Mouse (Mus musculus): ENCODE data around the gene Trpc7. TPM values are rescaled to one million over a fixed set of nuclear protein-coding genes. Genes with fewer than 3 reads are reported as not detected.

The Trpc7 gene
- not detected for total RNA-seq (2021)

DNA sequence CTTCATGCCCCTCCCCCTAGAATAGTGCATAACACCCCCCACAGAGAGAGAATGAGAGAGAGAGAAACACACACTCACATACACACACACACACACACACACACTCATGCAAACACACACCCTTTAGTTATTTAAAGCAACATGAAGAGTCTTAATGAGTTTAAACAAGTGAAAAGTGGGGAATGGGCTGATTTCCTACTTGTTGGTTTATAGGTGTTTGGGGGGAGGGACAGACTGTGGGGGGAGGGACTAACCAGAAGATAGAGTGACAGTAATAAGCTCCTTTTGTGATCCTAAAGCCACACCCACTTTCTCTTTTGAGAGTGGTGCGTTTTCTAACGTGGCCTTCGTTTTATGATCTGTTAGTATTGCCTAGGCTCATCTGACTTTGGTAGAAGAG is at the start of gene Trpc7:
TSS of gene Trpc7 (minus strand) at position 101 of the 400 bp plus-strand sequence.
- DNase-seq (ENCODE audit: low spot score): no peak
- intact Hi-C loops (cut with DNase I): no loop called here

DNA sequence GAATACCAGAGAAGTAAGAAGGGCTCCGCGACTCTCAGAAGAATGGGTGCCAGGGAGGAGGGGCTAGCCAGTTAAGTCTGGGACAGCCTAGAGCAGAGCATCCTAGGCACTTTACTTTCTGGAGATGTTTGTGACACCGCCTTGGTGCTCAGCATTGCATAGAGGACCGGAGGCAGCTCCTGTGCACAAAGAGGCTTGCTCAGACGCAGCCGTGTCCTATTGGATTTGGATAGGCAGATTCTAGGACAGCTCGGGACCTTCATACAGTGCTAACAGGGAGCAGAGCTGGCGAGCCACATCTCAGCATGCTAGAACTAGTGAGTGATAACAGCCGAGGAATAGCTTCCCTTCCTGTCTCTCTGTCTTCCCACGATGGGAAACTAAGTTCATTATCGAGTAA is 43.5 kb upstream of the Trpc7 start:
- intact Hi-C loops (cut with DNase I): no loop called here

DNA sequence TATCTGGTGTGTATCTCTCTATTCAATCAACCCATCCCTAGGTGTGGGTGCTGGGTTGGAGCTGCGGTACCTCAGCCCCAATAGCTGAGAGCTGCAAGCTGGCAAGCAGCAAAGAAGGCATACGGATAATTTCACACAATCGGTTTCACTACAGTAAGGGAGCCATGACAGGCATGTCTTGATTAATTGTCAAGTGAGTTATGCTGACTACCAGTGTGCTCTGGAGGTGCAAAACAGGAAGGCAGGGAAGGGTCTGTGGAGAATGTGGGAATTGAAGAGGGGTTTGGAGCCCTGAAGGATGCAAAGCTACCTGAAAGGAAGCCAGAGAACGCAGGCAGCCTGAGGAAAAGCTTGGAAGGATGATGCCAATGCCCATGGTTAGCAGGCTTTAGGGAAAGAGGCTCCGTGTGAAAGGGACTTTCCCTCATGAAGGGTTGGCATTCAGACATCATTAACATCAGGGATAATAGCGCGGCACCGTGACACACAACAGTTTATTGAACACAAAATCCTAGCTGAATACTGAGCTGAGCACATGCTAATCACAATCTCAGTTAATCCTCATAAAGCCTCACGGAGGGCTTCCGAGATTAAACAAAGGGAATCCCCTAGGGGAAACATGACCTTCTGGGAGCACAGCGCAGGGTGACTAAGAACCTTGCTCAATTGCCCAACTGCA is 38.2 kb upstream of the Trpc7 start:
- intact Hi-C loops (cut with DNase I): loop anchor here (5.0 kb wide), 1 partner anchor 127 kb away; no protein-coding TSS in a partner anchor
- no peak for DNase-seq (ENCODE audit: low spot score)

More for the DNA sequence above, 43.5 kb upstream of the Trpc7 start:
- DNase-seq (ENCODE audit: low spot score): no peak

DNA sequence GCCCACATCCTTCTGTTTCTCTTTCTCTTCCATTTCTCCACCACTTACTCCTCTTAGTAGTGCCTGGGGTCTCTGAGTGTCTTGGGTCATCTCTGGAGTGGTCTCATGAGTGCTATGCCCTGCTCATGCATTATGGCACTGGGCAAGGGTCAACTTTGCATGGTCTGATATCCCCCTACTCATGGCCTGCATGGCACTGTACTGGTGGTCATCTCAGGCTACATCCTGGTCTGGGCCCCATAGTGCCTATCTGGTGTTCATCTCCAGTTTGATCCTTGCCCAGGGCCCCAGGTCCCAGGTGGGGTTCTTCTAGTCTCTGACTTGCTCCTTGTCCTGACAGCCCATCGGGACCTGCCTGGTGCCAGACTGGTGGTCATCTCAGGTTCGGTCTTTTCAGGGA is 34.6 kb upstream of the Trpc7 start:
- DNase-seq (ENCODE audit: low spot score): no peak
- intact Hi-C loops (cut with DNase I): loop anchor here (5.0 kb wide), 1 partner anchor 123 kb away; no protein-coding TSS in a partner anchor

DNA sequence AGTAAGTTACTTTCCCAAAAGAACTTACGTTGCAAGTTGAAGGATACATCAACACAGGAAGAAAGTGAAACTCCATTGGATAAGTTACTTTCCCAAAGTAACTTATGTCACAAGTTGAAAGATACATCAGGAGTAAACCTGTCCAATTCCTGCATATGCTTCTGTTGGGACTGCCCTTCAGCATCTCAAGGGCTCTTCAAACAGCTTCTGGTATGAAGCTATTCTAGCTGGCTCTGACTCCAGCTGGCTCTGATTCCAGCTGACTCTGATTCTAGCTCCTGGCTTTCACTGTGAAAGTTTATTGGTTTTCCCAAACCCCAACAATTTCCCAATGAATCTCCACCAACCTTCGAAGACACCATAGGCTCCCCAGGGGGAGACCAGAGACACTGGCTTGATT is 27.2 kb upstream of the Trpc7 start:
- intact Hi-C loops (cut with DNase I): no loop called here
- DNase-seq (ENCODE audit: low spot score): no peak

DNA sequence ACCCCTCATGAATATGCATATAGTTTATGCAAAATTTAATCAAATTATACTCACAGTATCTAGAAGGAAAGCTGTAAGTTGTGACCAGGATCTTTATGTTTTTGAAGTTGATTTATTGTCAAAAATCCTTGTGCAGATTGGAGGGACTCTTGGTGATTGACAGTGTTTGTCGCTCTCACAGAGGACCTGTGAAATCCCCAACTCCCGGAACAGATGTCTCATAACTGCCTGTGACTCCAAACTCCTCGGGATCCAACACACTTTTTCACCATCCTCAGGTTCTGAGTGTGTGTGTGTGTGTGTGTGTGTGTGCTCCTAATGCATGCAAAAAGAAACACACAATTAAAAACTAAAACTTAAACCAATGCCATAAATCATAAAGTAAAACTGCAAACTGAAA is 25.5 kb upstream of the Trpc7 start:
- DNase-seq (ENCODE audit: low spot score): no peak
- intact Hi-C loops (cut with DNase I): no loop called here

DNA sequence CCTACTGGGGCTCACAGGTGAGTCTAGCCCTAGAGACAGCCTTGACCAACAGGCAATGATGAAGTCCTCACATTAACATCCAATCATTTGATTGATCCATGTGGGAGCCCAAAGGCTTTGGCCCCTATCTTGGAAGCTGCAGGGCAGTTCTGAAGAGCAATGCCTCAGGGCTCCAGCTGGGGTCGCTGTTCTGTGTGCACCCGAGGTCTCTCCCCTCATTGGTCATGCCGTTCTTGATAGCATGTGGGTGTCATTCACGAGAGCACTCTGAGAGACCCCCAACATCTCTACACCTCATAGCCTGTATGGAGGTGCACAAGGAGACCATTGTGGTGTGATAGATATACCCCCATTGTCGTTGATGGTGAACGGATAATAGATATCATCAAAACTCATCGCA is 18.9 kb upstream of the Trpc7 start:
- intact Hi-C loops (cut with DNase I): no loop called here

DNA sequence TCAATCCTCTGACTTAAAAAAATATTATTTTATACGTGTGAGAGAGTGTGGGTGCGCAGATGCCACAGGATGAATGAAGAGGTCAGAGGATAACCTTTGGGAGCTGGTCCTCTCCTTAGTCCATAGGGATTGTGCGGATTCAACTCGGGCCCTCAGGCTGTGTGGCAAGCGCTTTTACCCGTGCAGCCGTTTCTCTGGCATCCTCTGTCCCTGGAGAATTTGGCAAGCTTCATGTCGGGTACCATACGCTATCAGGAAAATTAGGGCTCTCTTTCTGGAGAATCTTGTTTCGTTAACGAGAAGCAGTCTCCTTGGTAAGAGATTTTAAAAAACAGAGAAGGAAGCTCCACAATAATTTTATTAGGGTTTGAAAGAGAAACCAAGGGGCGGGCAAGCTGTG is 15.3 kb upstream of the Trpc7 start:
- intact Hi-C loops (cut with DNase I): no loop called here
- no peak for DNase-seq (ENCODE audit: low spot score)

More for the DNA sequence above, 18.9 kb upstream of the Trpc7 start:
- DNase-seq (ENCODE audit: low spot score): no peak

DNA sequence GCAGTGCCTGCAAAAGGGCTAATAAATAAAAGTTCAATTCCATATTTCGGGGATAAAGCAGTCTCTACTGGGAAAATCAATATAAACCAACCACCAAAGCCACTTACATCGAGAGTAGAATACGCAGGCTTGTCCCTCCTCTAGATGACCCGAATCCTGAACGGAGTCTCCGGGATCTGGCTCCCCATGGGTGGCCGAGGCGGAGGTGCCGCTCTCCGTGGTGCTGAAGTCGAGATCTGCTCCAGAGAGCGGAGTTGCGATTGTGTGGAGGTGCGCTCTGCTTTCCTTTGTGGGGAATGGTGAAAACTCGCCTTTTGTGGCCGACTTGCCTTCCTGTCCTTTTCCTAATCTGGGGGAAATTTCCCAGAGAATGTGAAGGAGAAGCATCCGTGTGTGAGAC is 407 bp downstream of the Trpc7 start:
- intact Hi-C loops (cut with DNase I): no loop called here
- DNase-seq (ENCODE audit: low spot score): no peak

DNA sequence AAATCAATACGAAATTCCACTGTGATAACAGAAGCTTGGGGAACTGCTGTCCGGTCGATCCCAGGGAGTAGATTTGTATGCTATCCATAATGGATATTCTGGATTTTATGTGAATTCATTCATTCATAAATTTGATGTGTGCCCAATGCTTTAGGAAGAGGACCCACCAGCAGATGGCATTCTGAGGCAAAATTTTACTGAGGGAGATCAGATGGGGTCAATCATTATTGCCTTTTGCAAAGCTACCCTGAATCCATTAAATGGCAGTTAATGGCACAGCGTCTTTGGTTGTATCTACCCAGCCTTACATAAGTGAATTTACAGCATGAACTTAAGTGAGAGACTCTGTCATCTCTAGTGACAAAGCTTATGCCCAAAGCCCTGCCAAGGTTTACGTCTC is 1.2 kb downstream of the Trpc7 start:
- DNase-seq (ENCODE audit: low spot score): no peak
- intact Hi-C loops (cut with DNase I): no loop called here

DNA sequence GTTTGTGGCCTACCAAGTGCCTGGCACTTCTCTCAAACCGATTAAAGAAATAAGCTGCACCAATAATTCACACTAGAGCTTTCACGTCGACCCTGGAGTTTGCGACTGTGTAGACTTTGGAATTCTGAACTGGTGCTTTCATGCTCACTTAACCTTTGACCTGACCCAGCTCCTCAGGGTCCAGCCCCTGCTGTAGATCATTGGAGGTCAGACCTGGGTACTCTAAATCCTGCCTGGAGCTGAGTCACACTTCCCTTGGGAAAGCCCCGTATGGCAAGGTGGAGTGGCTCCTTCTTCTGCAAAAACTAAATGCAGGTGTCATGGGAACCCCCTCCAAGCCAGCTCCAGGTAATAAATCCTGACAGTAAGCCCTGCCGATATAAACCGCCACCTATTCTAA is 5.9 kb downstream of the Trpc7 start:
- DNase-seq (ENCODE audit: low spot score): no peak
- intact Hi-C loops (cut with DNase I): no loop called here

DNA sequence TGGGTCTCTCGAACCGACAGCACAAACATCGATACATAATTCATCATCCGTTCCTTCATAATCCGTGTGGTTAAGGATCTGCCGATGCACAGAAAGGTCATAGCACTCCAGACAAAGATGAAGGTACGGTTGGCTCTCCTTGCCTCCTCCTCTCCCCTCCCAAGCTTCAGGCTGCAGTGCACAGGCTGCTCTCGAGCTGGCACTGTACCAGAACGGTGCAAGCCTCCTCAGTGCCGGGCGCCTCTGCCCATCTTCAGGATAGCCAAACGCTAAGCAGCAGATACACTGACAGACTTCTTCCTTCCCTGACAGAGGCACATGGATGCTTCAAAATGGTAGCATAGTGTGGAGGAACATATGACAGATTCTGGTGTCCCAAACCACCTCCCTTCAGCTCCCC is 12.9 kb downstream of the Trpc7 start:
- intact Hi-C loops (cut with DNase I): no loop called here
- no peak for DNase-seq (ENCODE audit: low spot score)

DNA sequence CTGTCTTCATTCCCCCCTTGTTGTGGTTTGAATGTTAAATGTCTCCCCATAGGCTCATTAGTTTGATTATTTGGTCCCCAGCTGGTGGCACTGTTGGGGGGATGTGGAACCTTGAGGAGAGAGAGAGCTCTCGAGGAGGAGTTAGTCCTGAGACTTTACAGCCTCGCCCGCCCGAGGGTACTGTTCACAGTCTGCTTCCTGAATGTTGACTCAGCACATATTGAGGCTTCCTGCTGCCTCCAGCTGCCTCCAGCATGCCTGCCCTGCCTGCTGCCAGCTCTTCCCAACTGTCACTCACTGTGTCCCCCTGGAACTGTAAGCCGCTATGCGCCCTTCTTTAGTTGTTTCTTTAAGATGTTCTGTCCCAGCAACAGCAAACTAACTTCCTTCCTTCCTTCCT is 31.2 kb downstream of the Trpc7 start:
- DNase-seq (ENCODE audit: low spot score): no peak

DNA sequence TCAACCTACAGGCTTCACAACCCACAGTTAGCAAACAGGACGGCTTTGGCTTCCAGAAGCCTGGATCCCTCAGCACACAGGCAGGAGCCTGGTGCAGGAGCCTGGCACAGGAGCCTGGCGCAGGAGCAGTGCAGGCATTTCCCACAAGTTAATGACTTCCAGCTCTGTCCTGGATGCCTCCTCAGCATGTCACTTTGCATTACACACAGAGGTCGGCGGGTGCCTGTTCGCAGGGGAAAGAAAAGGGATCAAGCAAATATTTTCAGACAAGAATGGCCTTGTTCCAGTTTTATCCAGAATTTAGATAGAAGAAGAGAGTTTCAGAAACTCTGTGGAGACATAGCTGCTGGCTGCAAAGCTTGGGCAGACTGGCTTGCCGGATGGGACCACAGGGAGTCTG is 33.8 kb downstream of the Trpc7 start:
- DNase-seq (ENCODE audit: low spot score): no peak
- intact Hi-C loops (cut with DNase I): no loop called here

More for the DNA sequence above, 31.2 kb downstream of the Trpc7 start:
- intact Hi-C loops (cut with DNase I): no loop called here

DNA sequence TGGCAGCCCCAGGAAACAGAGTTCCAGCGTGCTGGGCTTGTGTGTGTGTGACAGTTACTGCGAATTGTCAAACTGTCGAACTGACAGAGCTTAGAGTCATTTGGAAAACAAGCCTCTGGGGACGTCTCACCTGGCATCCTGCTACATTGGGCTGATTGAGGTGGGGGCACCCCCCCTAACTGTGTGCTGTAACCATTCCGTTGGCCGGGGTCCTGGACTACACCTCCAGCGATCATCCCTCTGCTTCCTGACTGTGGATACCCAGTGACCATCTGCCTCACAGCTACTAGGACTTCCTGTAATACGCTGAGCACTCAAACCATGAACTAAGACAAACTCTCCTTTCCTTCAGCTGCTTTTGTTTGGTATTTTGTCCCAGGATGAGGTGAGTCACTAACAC is 41.3 kb downstream of the Trpc7 start:
- intact Hi-C loops (cut with DNase I): no loop called here
- no peak for DNase-seq (ENCODE audit: low spot score)

DNA sequence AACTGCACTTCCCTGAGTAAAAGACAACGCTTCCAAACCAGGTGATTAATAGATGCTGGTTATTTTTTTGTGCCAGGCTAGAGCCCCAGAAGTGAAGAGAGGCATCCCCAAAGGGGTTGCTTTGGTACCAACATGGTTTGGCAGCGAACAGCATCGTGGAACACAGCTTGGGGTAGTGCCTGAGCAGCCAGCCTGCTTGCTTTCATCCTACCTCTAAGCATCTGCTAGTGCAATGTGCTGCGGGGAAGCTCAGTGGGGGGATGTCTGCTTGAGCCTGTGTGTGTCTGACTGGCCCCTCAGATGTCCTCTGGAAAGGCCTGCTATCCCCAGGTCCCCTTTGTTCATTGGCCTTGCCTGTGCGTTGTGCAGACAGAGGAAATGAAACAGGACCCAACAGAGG is 42.4 kb downstream of the Trpc7 start:
- no peak for DNase-seq (ENCODE audit: low spot score)
- intact Hi-C loops (cut with DNase I): no loop called here

DNA sequence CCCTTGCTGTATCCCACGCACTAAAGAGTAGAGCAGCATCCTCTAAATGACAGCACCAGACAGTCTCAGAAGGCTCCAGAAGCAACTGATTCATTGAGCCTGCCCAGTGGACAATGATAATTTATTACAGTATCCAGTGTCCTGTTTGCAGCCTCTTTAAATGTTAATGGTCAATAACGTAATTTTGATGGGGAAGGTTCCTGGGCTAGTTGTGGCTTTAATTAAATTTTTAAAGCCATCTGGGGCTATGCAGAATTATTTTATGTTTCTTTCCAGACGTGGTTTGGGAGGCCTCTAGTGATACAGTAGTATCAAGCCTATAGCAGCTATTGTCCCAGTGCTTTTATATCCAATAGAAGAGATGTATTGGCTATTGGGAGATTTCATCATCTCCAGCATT is 49.9 kb downstream of the Trpc7 start:
- no peak for DNase-seq (ENCODE audit: low spot score)
- intact Hi-C loops (cut with DNase I): no loop called here

DNA sequence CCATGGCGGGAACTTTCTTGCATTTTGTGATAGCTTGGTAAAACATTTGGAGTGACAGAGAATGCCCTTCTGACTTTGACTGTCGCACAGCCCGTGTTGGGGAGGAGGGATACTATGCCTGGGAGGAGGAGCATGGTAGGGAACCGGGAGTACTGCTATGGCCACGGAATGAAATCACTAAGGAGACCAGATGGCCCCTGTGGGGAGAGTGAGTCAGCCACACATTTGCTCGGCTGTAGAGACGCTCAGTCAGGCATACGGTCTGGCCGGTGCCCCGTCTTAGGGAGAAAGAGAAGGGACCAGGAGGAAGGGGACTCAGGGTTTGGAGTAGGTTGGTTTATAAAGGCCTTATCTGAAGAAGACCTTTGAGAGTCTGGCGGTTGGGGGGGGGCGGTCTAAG is 80.3 kb downstream of the Trpc7 start:
- intact Hi-C loops (cut with DNase I): no loop called here
- no peak for DNase-seq (ENCODE audit: low spot score)

DNA sequence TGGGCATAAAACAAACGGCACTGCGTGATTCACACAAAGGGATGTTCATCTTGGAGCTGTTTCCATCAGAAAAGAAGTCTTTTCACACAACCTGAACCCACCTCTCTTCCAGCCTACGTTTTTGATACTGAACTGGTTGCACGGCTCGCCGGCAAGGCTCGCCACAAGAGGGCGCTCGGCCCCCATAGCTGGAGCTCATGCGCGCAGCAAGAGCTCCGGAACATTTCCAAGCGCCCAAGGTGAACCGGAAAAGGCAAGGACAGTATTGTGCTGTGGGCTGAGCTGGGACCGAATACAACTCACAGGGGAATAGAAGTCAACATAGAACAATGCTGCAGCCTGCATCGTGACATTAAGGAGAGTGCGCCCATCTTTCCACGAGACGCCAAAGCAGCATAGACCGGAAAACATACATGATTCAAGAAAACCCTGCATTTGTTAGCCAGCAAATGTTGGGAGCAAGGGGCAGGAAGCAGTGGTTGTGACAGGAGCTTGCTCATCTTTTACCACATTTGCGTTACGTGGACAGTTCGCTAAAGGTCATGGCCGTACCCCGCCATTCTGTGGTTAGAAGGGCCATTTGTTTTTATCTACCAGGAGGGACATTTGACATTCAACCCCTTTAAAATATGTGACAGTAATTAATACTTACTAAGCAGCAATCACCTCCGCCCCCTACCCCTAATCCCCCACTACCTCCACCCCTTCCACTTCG is 88.9 kb downstream of the Trpc7 start:
- intact Hi-C loops (cut with DNase I): loop anchor here (1.0 to 5.0 kb wide), 4 partner anchors 125 to 1110 kb away; no protein-coding TSS in a partner anchor
- peak; percentile 51 for DNase-seq (ENCODE audit: low spot score)

DNA sequence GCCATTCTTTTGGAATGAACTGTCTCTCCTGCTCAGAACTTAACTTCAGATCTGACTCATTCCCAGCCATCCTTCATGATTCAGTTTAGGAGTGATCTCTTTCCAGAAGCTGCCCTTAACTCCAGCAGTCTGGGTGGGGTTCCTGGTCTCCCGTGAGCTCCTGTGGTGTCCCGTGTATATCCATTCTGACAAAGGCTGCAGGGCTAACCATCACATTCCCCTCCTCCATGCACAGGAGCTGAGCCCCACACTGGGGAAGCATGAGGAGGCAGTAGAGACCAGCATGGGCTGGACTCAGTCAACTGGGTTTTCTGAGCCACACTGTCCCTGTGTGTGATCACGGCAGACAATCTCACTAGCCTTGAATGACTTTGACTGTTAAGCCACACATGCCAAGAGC is 90.7 kb downstream of the Trpc7 start:
- intact Hi-C loops (cut with DNase I): loop anchor here (5.0 kb wide), 2 partner anchors 127 to 1112 kb away; no protein-coding TSS in a partner anchor
- DNase-seq (ENCODE audit: low spot score): no peak

DNA sequence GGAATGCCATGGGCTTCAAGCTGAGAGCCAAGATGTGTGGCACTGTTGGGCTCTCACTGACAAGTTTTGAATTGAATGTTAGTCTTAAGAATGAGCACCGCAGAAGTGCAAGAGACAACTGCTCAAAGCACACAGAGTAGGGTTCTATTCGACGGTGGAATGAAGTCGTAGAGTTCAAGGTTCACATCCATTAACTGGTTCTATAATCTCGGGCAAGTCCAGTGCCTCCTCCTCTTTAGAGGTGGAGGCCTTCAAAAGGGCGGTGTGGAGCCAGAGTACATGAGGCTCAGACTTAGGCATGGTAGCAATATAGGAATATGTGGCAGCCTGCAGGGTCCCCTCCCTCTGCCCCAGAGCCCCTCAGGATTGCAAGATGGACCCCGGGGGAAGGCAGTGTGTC is 98.3 kb downstream of the Trpc7 start:
- intact Hi-C loops (cut with DNase I): no loop called here
- DNase-seq (ENCODE audit: low spot score): no peak

DNA sequence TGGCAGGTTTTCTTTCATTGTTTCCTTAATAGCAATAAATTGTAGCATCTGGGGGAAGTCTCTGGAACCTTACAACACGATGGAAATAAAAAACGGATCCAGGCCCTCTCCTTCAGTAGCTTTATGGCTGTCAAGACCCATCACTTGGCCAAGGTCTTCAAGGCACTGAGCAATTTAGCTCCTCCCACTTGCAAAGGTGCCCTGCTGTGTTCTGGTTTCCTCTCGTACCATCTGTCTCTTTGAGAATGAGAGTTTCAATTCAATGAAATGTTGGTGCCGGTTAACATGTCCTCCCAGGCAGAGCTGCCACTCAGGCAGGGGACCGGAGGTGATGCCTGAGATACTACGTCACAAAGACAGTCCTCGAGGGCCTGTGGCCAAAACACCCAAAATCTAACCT is 100.3 kb downstream of the Trpc7 start:
- intact Hi-C loops (cut with DNase I): no loop called here
- DNase-seq (ENCODE audit: low spot score): no peak

All from heart, postnatal 25 days (tissue).